Mouse (Mus musculus): ENCODE measurements around the gene Lsm5.

GRCm38 (mm10) chr6:56664410-56664809 is 40.1 kb downstream of the Lsm5 start:
- TF ChIP-seq CTCF (IDR thresholded peaks at IDR 0.05; ENCODE audit: borderline replicate concordance, control insufficient read depth, extremely low read depth, insufficient read depth, low read length, poor library complexity) (no peak), POLR2A (IDR thresholded peaks at IDR 0.05; ENCODE audit: control insufficient read depth, extremely low read depth, insufficient read depth, low read length, poor library complexity) (no peak)

All from thymus, adult 2 months (tissue).